Mouse (Mus musculus) C2C12 (cell line): ENCODE results near the gene Tbc1d32.

Source experiments
- CEBPB ChIP-seq: IDR thresholded peaks from one replicate; pipeline ENCODE4 v1.6.1; 2011; ENCODE audit warnings: low read depth, mild to moderate bottlenecking, control low read depth, moderate library complexity
- CTCF ChIP-seq: IDR thresholded peaks from one replicate; pipeline ENCODE4 v1.5.1; 2011; ENCODE audit not compliant: control insufficient read depth, insufficient read depth, insufficient read length
- MAX ChIP-seq: IDR thresholded peaks from one replicate; pipeline ENCODE4 v1.6.1; 2011; ENCODE audit warnings: mild to moderate bottlenecking, control low read depth
- MYOD1 ChIP-seq: IDR thresholded peaks from one replicate; pipeline ENCODE4 v1.6.1; 2011; ENCODE audit warnings: low read depth; ENCODE audit not compliant: control insufficient read depth, insufficient read length
- MYOG ChIP-seq: IDR thresholded peaks from one replicate; pipeline ENCODE4 v1.6.1; 2011; ENCODE audit not compliant: control insufficient read depth, insufficient read length; ENCODE audit errors: extremely low read depth

DNA sequence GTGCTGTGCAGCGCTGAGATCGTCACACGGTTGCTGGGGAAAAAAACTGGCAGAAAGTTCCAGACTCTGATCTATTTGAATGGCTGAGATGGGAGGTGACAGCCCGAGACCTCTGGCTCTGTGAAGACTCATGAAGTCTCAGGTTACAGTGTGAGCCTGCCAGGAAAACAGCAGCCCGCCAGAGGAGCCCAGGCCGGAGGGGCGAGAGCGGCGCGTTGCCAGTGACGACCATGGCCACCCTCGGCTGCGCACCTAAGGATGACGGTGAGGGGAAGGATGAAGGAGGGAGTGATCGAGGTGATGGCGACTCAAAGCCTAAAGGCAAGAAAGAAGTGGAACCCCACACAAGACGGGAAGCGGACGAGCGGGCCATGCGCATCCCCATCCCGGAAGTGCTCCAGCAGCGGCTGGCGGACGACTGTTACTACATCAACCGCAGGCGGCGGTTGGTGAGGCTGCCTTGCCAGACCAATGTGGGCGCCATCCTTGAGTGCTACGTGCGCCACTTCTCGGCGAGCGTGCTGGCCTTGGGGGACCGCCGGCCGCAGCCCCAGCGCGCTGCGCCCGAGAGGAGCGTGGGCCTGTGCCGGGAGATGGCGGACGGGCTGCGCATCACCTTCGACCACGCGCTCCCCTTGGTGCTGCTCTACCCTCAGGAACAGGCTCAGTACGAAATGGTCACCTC, 113.4 kb downstream of the Tbc1d32 start:
- TF ChIP-seq CTCF (no peak), MYOG (no peak), MAX (no peak), MYOD1 (no peak), CEBPB (no peak)
